Mouse (Mus musculus): ENCODE results near the gene Dpm2.

GRCm38 (mm10) chr2:32556019-32556418, 14.6 kb upstream of the Dpm2 start:
- TF ChIP-seq CTCF (IDR thresholded peaks at IDR 0.05; ENCODE audit: control insufficient read depth, insufficient read depth, insufficient read length) (no peak), MYOG (IDR thresholded peaks at IDR 0.05; ENCODE audit: control insufficient read depth, extremely low read depth, insufficient read length) (no peak), MAX (IDR thresholded peaks at IDR 0.05) (no peak), MYOD1 (IDR thresholded peaks at IDR 0.05; ENCODE audit: control insufficient read depth, insufficient read length, low read depth) (no peak), CEBPB (IDR thresholded peaks at IDR 0.05; ENCODE audit: low read depth) (no peak), USF1 (IDR thresholded peaks at IDR 0.05; ENCODE audit: low read depth) (no peak)

Measured in C2C12 (cell line).